In genomic region chr4:134255854-134256253, GRCm38 (mm10) we compare ENCODE assay signal across 13 mouse cellular contexts. TPM values are rescaled to one million over a fixed set of nuclear protein-coding genes. Genes with fewer than 3 reads are reported as not detected.
DNase-seq lines count a peak whose midpoint lies in the region; ATAC-seq lines count a peak whose summit lies in the region.
"Had no signal": no experiment of that assay in that cellular context is flagged by ENCODE, and none has a peak within 500 bp of the region (broad histone marks: within the 10 kb centered on the region; RNA-seq: fewer than 3 reads in every experiment).

No protein-coding gene starts in this region.

- H3K27me3 ChIP-seq in forebrain, embryonic 10.5 days (ENCODE audit: poor library complexity, severe bottlenecking) = peaks cover 60% of the 10 kb centered on the region
- peaks cover 41% of the 10 kb centered on the region for H3K27me3 ChIP-seq in forebrain, embryonic 16.5 days (replicated peaks; ENCODE audit: control insufficient read depth, insufficient read depth, low read length)
- H3K27me3 ChIP-seq in lung, embryonic 15.5 days = peaks cover 39% of the 10 kb centered on the region
- H3K27me3 ChIP-seq in hindbrain, embryonic 14.5 days (ENCODE audit: control insufficient read depth, insufficient read depth, low read length) = peaks cover 54% of the 10 kb centered on the region

- no peaks in the 10 kb centered on the region for H3K36me3 ChIP-seq in forebrain, embryonic 10.5 days (replicated peaks)
- H3K36me3 ChIP-seq in forebrain, embryonic 16.5 days (ENCODE audit: control insufficient read depth, insufficient read depth) = no peaks in the 10 kb centered on the region
- H3K36me3 ChIP-seq in lung, embryonic 15.5 days = no peaks in the 10 kb centered on the region
- H3K36me3 ChIP-seq in hindbrain, embryonic 14.5 days (replicated peaks; ENCODE audit: control insufficient read depth, insufficient read depth) = no peaks in the 10 kb centered on the region
- H3K36me3 ChIP-seq: forebrain, embryonic 15.5 days had no signal

- peak overlapping the region; percentile 83 for H3K27ac ChIP-seq in forebrain, embryonic 10.5 days
- no peak overlapping the region for H3K27ac ChIP-seq in forebrain, embryonic 16.5 days (ENCODE audit: low read length)
- H3K27ac ChIP-seq in lung, embryonic 15.5 days = peak overlapping the region; percentile 70
- 0 out of 2 replicates have a peak overlapping the region, but pooled peaks have one; percentile 35 for H3K27ac ChIP-seq in hindbrain, embryonic 14.5 days
- H3K27ac ChIP-seq: forebrain, embryonic 15.5 days had no signal

- ATAC-seq in forebrain, embryonic 16.5 days = no peak
- no peak for ATAC-seq in lung, embryonic 15.5 days (ENCODE audit: borderline replicate concordance, extremely low read depth, low FRiP score, low TSS enrichment)
- no peak for ATAC-seq in hindbrain, embryonic 14.5 days (ENCODE audit: low FRiP score)
- no peak for ATAC-seq in erythroblast, adult 5-6 weeks (replicated peaks; ENCODE audit: low FRiP score, poor library complexity, severe bottlenecking)
- ATAC-seq: forebrain, embryonic 15.5 days had no signal

- H3K9ac ChIP-seq in forebrain, embryonic 16.5 days (replicated peaks; ENCODE audit: low read depth, low read length) = no peak overlapping the region
- H3K9ac ChIP-seq in lung, embryonic 15.5 days = 0 out of 2 replicates have a peak overlapping the region, but pooled peaks have one; percentile 7
- no peak overlapping the region for H3K9ac ChIP-seq in hindbrain, embryonic 14.5 days
- H3K9ac ChIP-seq: forebrain, embryonic 15.5 days had no signal

- no peak for DNase-seq in forebrain, embryonic 10.5 days (ENCODE audit: extremely low spot score, low spot score)
- DNase-seq in lung, postnatal 25 days (ENCODE audit: low spot score) = no peak
- DNase-seq in hindbrain, embryonic 14.5 days (ENCODE audit: low spot score) = no peak
- DNase-seq in lung, postnatal 10 days = peak; percentile 66
- no peak for DNase-seq in right cerebral cortex, postnatal 4 days
- DNase-seq: cerebellum, adult 8-10 months had no signal

- H3K9me3 ChIP-seq in forebrain, embryonic 10.5 days = no peaks in the 10 kb centered on the region
- H3K9me3 ChIP-seq in forebrain, embryonic 16.5 days (ENCODE audit: control insufficient read depth, low read length) = no peaks in the 10 kb centered on the region
- H3K9me3 ChIP-seq in lung, embryonic 15.5 days = no peaks in the 10 kb centered on the region
- no peaks in the 10 kb centered on the region for H3K9me3 ChIP-seq in hindbrain, embryonic 14.5 days (ENCODE audit: control insufficient read depth, low read length)
- H3K9me3 ChIP-seq: forebrain, embryonic 15.5 days had no signal

- H3K4me2 ChIP-seq in forebrain, embryonic 16.5 days (ENCODE audit: low read length) = no peak overlapping the region
- peak overlapping the region; percentile 13; the same call in 1 of the 2 replicates for H3K4me2 ChIP-seq in lung, embryonic 15.5 days
- H3K4me2 ChIP-seq in hindbrain, embryonic 14.5 days (replicated peaks) = no peak overlapping the region
- H3K4me2 ChIP-seq: forebrain, embryonic 15.5 days had no signal

- H3K4me3 ChIP-seq in forebrain, embryonic 10.5 days = peak overlapping the region; percentile 22; the same call in 1 of the 2 replicates
- no peak overlapping the region for H3K4me3 ChIP-seq in forebrain, embryonic 16.5 days (replicated peaks; ENCODE audit: low read length)
- H3K4me3 ChIP-seq in lung, embryonic 15.5 days = no peak overlapping the region
- H3K4me3 ChIP-seq in hindbrain, embryonic 14.5 days (replicated peaks; ENCODE audit: low read length) = no peak overlapping the region
- H3K4me3 ChIP-seq: forebrain, embryonic 15.5 days had no signal

- H3K4me1 ChIP-seq in forebrain, embryonic 10.5 days = peaks cover 80% of the 10 kb centered on the region
- H3K4me1 ChIP-seq in forebrain, embryonic 16.5 days (replicated peaks; ENCODE audit: control insufficient read depth, insufficient read depth, low read length) = peaks cover 20% of the 10 kb centered on the region
- H3K4me1 ChIP-seq in lung, embryonic 15.5 days = peaks cover 67% of the 10 kb centered on the region
- H3K4me1 ChIP-seq in hindbrain, embryonic 14.5 days (replicated peaks; ENCODE audit: control insufficient read depth, insufficient read depth, low read length) = peaks cover 15% of the 10 kb centered on the region

- WGBS in forebrain, embryonic 10.5 days = 22% methylated on average over 4 of the region's 4 CpGs
- 29% methylated on average over 4 of the region's 4 CpGs for WGBS in forebrain, embryonic 16.5 days
- 40% methylated on average over 4 of the region's 4 CpGs for WGBS in lung, embryonic 15.5 days
- 18% methylated on average over 4 of the region's 4 CpGs for WGBS in hindbrain, embryonic 14.5 days

RNA-seq across cellular contexts. Expression of gene Grrp1, which starts 1.9 kb away (rescaled TPM):
- polyA plus RNA-seq in forebrain, embryonic 10.5 days (2016; fragmentation: Nextera tagmentation; extraction: Ambion mirVana) = 8.3 and 8.4 TPM in 2 replicates
- polyA plus RNA-seq in forebrain, embryonic 16.5 days (2015; fragmentation: Nextera tagmentation; extraction: Ambion mirVana) = 12.2 and 12.5 TPM in 2 replicates
- polyA plus RNA-seq in lung, embryonic 15.5 days (2015; fragmentation: Nextera tagmentation; extraction: Ambion mirVana) = 11.0 and 12.5 TPM in 2 replicates
- polyA plus RNA-seq in hindbrain, embryonic 14.5 days (2014; fragmentation: Nextera tagmentation; extraction: Ambion mirVana) = 16.4 and 16.9 TPM in 2 replicates
- not detected in 2 replicates for total RNA-seq in erythroblast, adult 5-6 weeks (2015; ENCODE audit: low replicate concordance)
- not detected in 2 replicates for total RNA-seq in erythroblast, adult 5-6 weeks (2017; ENCODE audit: low replicate concordance)
- polyA plus RNA-seq: C2C12 had no signal

RNA-seq across cellular contexts. Expression of gene Gm30191, which starts 9.1 kb away (rescaled TPM):
- 0.24 TPM in 1 of 2 replicates, not detected in the other for polyA plus RNA-seq in forebrain, embryonic 10.5 days (2016; fragmentation: Nextera tagmentation; extraction: Ambion mirVana)
- polyA plus RNA-seq in forebrain, embryonic 16.5 days (2015; fragmentation: Nextera tagmentation; extraction: Ambion mirVana) = not detected in 2 replicates
- polyA plus RNA-seq in lung, embryonic 15.5 days (2015; fragmentation: Nextera tagmentation; extraction: Ambion mirVana) = not detected in 2 replicates
- polyA plus RNA-seq in hindbrain, embryonic 14.5 days (2014; fragmentation: Nextera tagmentation; extraction: Ambion mirVana) = 0.35 and 0.87 TPM in 2 replicates
- total RNA-seq in erythroblast, adult 5-6 weeks (2015; ENCODE audit: low replicate concordance) = not detected in 2 replicates
- not detected in 2 replicates for total RNA-seq in erythroblast, adult 5-6 weeks (2017; ENCODE audit: low replicate concordance)
- total RNA-seq: layer of hippocampus, postnatal 10 days had no signal
- polyA plus RNA-seq: C2C12; forebrain, embryonic 15.5 days; stomach, embryonic 16.5 days had no signal

RNA-seq across cellular contexts. Expression of gene Zfp593, which starts 10.5 kb away (rescaled TPM):
- 20.7 and 22.7 TPM in 2 replicates for polyA plus RNA-seq in forebrain, embryonic 10.5 days (2016; fragmentation: Nextera tagmentation; extraction: Ambion mirVana)
- 17.1 TPM in 2 replicates for polyA plus RNA-seq in forebrain, embryonic 16.5 days (2015; fragmentation: Nextera tagmentation; extraction: Ambion mirVana)
- polyA plus RNA-seq in lung, embryonic 15.5 days (2015; fragmentation: Nextera tagmentation; extraction: Ambion mirVana) = 15.2 and 15.9 TPM in 2 replicates
- 12.5 and 14.4 TPM in 2 replicates for polyA plus RNA-seq in hindbrain, embryonic 14.5 days (2014; fragmentation: Nextera tagmentation; extraction: Ambion mirVana)
- 0.38 and 0.63 TPM in 2 replicates for total RNA-seq in erythroblast, adult 5-6 weeks (2015; ENCODE audit: low replicate concordance)
- total RNA-seq in erythroblast, adult 5-6 weeks (2017; ENCODE audit: low replicate concordance) = 0.84 and 1.4 TPM in 2 replicates

RNA-seq across cellular contexts. Expression of gene E130218I03Rik, which starts 12.4 kb away (rescaled TPM):
- 0.72 and 0.90 TPM in 2 replicates for polyA plus RNA-seq in forebrain, embryonic 10.5 days (2016; fragmentation: Nextera tagmentation; extraction: Ambion mirVana)
- 0.31 and 0.61 TPM in 2 replicates for polyA plus RNA-seq in forebrain, embryonic 16.5 days (2015; fragmentation: Nextera tagmentation; extraction: Ambion mirVana)
- 0.45 and 0.52 TPM in 2 replicates for polyA plus RNA-seq in lung, embryonic 15.5 days (2015; fragmentation: Nextera tagmentation; extraction: Ambion mirVana)
- polyA plus RNA-seq in hindbrain, embryonic 14.5 days (2014; fragmentation: Nextera tagmentation; extraction: Ambion mirVana) = 0.32 TPM in 1 of 2 replicates, not detected in the other
- total RNA-seq in erythroblast, adult 5-6 weeks (2015; ENCODE audit: low replicate concordance) = not detected in 2 replicates
- total RNA-seq in erythroblast, adult 5-6 weeks (2017; ENCODE audit: low replicate concordance) = 0.70 TPM in 1 of 2 replicates, not detected in the other
- total RNA-seq: layer of hippocampus, postnatal 10 days had no signal
- polyA plus RNA-seq: forebrain, embryonic 15.5 days had no signal

RNA-seq across cellular contexts. Expression of gene Cnksr1, which starts 17.7 kb away (rescaled TPM):
- 0.97 and 1.1 TPM in 2 replicates for polyA plus RNA-seq in forebrain, embryonic 10.5 days (2016; fragmentation: Nextera tagmentation; extraction: Ambion mirVana)
- polyA plus RNA-seq in forebrain, embryonic 16.5 days (2015; fragmentation: Nextera tagmentation; extraction: Ambion mirVana) = 0.21 and 0.33 TPM in 2 replicates
- polyA plus RNA-seq in lung, embryonic 15.5 days (2015; fragmentation: Nextera tagmentation; extraction: Ambion mirVana) = 10.1 and 10.9 TPM in 2 replicates
- polyA plus RNA-seq in hindbrain, embryonic 14.5 days (2014; fragmentation: Nextera tagmentation; extraction: Ambion mirVana) = 0.13 and 0.31 TPM in 2 replicates
- total RNA-seq in erythroblast, adult 5-6 weeks (2015; ENCODE audit: low replicate concordance) = not detected in 2 replicates
- not detected in 2 replicates for total RNA-seq in erythroblast, adult 5-6 weeks (2017; ENCODE audit: low replicate concordance)
